Mouse (Mus musculus) heart, embryonic 16.5 days (tissue): ENCODE measurements around the gene Ctu1. TPM values are rescaled to one million over a fixed set of nuclear protein-coding genes. Genes with fewer than 3 reads are reported as not detected.

Source experiments
- ATAC-seq: fragments of 200-750 bp; cut with Nextera tagmentation; replicated peaks from 2 replicates; pipeline ENCODE4 v1.8.0; 2017; ENCODE audit warnings: moderate number of reproducible peaks; ENCODE audit not compliant: insufficient read depth, low FRiP score; ENCODE audit errors: extremely low read depth
- H3K27ac ChIP-seq: fragments of 300-500 bp; sonication (generic); 2 replicates; pipeline ENCODE4 v1.5.1; 2014; ENCODE audit warnings: mild to moderate bottlenecking, low read length, control low read depth, moderate library complexity
- H3K27me3 ChIP-seq: fragments of 300-500 bp; sonication (generic); 2 replicates; pipeline ENCODE4 v1.6.1; 2014; ENCODE audit warnings: low read length, mixed read lengths; ENCODE audit not compliant: control insufficient read depth, insufficient read depth
- H3K36me3 ChIP-seq: fragments of 300-500 bp; sonication (generic); 2 replicates; pipeline ENCODE4 v1.6.1; 2014; ENCODE audit not compliant: control insufficient read depth, insufficient read depth
- H3K4me1 ChIP-seq: fragments of 300-500 bp; sonication (generic); 2 replicates; pipeline ENCODE4 v1.6.1; 2014; ENCODE audit warnings: low read length, mixed read lengths; ENCODE audit not compliant: control insufficient read depth, insufficient read depth
- H3K4me2 ChIP-seq: fragments of 300-500 bp; sonication (generic); 2 replicates; pipeline ENCODE4 v1.6.1; 2014; ENCODE audit warnings: low read depth, mild to moderate bottlenecking, control low read depth, low read length
- H3K4me3 ChIP-seq: fragments of 300-500 bp; sonication (generic); 2 replicates; pipeline ENCODE4 v1.5.1; 2014; ENCODE audit warnings: mild to moderate bottlenecking, control low read depth, low read length
- H3K9ac ChIP-seq: fragments of 300-500 bp; sonication (generic); 2 replicates; pipeline ENCODE4 v1.6.1; 2014; ENCODE audit warnings: low read length, control low read depth
- H3K9me3 ChIP-seq: fragments of 300-500 bp; sonication (generic); replicated peaks from 2 replicates; pipeline ENCODE4 v1.6.1; 2016; ENCODE audit warnings: low read length; ENCODE audit not compliant: control insufficient read depth
- WGBS: fragments of 180-500 bp; shearing (Covaris S2); extraction: QIAGEN DNeasy Blood & Tissue Kit; methylation state at CpG from one replicate; pipeline ENCODE4 v1.1.7; 2014; 5-methylcytosine and 5-hydroxymethylcytosine counted together
- polyA plus RNA-seq: library from polyadenylated mRNA; unstranded; fragments of >200 nt; fragmentation: Nextera tagmentation; extraction: Ambion mirVana; gene quantifications from 2 replicates; pipeline ENCODE4 v1.2.1, GENCODE M21; 2015

The Ctu1 gene
- polyA plus RNA-seq = 7.2 and 7.6 TPM in 2 replicates

GRCm38 (mm10) chr7:43671809-43672580, at the start of gene Ctu1:
Gene Ctu1 (plus strand): TSS chr7:43672016.
- ATAC-seq = peak; percentile 97
- peak within 1 kb of the TSS; percentile 64 for H3K27ac ChIP-seq
- H3K4me3 ChIP-seq = peak within 1 kb of the TSS; percentile 76
- peaks cover 21% of the 10 kb centered on the region for H3K36me3 ChIP-seq
- peak within 1 kb of the TSS; percentile 92 for H3K9ac ChIP-seq
- H3K9me3 ChIP-seq = no peaks in the 10 kb centered on the region
- H3K27me3 ChIP-seq = no peaks in the 10 kb centered on the region
- peak within 1 kb of the TSS; percentile 91 for H3K4me2 ChIP-seq
- WGBS = under 1% methylated on average over 26 of the region's 26 CpGs
- peaks cover 7% of the 10 kb centered on the region for H3K4me1 ChIP-seq

- Histone ChIP-seq H3K27me3 (no peaks in the 10 kb centered on the region), H3K9me3 (no peaks in the 10 kb centered on the region), H3K9ac (no peak overlapping the region), H3K4me3 (no peak overlapping the region), H3K27ac (no peak overlapping the region), H3K36me3 (no peaks in the 10 kb centered on the region), H3K4me1 (no peaks in the 10 kb centered on the region), H3K4me2 (no peak overlapping the region)
- WGBS = 68% methylated on average over 7 of the region's 7 CpGs
- ATAC-seq = no peak
Measured at GRCm38 (mm10) chr7:43622927-43623326, 48.9 kb upstream of the Ctu1 start.

GRCm38 (mm10) chr7:43623819-43624218, 48.0 kb upstream of the Ctu1 start:
- no peaks in the 10 kb centered on the region for H3K36me3 ChIP-seq
- H3K9me3 ChIP-seq = no peaks in the 10 kb centered on the region
- no peak overlapping the region for H3K4me3 ChIP-seq
- H3K27me3 ChIP-seq = no peaks in the 10 kb centered on the region
- no peak overlapping the region for H3K4me2 ChIP-seq
- WGBS = 16% methylated on average over 10 of the region's 10 CpGs
- ATAC-seq = no peak
- no peaks in the 10 kb centered on the region for H3K4me1 ChIP-seq
- no peak overlapping the region for H3K27ac ChIP-seq
- H3K9ac ChIP-seq = no peak overlapping the region

GRCm38 (mm10) chr7:43625065-43625464, 46.8 kb upstream of the Ctu1 start:
- no peak overlapping the region for H3K4me2 ChIP-seq
- no peak overlapping the region for H3K27ac ChIP-seq
- WGBS = 45% methylated on average over 2 of the region's 3 CpGs
- no peaks in the 10 kb centered on the region for H3K4me1 ChIP-seq
- H3K9ac ChIP-seq = no peak overlapping the region
- no peak for ATAC-seq
- H3K4me3 ChIP-seq = no peak overlapping the region
- no peaks in the 10 kb centered on the region for H3K27me3 ChIP-seq
- H3K9me3 ChIP-seq = no peaks in the 10 kb centered on the region
- no peaks in the 10 kb centered on the region for H3K36me3 ChIP-seq

- Histone ChIP-seq H3K9ac (no peak overlapping the region), H3K36me3 (no peaks in the 10 kb centered on the region), H3K4me1 (no peaks in the 10 kb centered on the region), H3K27ac (no peak overlapping the region), H3K4me2 (no peak overlapping the region), H3K9me3 (no peaks in the 10 kb centered on the region), H3K4me3 (no peak overlapping the region), H3K27me3 (no peaks in the 10 kb centered on the region)
- no peak for ATAC-seq
- 78% methylated on average over 8 of the region's 8 CpGs for WGBS
Measured at GRCm38 (mm10) chr7:43625794-43626422, 45.9 kb upstream of the Ctu1 start.

DNA sequence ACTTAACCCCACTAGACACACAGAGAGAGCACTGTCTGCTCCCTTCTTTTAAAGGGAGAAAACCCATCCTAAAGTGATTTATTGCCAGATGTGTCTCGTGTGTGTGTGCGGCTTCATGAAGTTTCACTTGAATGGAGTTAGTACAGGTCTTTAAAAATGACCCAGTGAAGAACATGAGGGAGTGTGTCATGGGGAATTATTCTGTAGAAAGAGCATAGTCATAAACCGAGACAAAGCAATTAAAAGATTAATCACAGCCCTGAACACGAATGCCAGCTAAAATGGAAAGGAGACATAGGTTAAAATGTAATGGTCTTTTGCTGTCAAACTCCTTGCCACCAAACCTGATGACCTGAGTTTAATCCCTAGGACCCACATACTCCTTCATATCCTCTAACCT, 37.9 kb upstream of the Ctu1 start:
- Histone ChIP-seq H3K9ac (no peak overlapping the region), H3K4me1 (no peaks in the 10 kb centered on the region), H3K9me3 (no peaks in the 10 kb centered on the region), H3K36me3 (no peaks in the 10 kb centered on the region), H3K27ac (no peak overlapping the region), H3K27me3 (no peaks in the 10 kb centered on the region), H3K4me3 (no peak overlapping the region), H3K4me2 (no peak overlapping the region)
- 67% methylated on average over 4 of the region's 4 CpGs for WGBS
- ATAC-seq = no peak

GRCm38 (mm10) chr7:43634500-43634899, 37.3 kb upstream of the Ctu1 start, which contains the start of gene Ceacam18:
Gene Ceacam18 (plus strand): TSS chr7:43634707.
- no peak for ATAC-seq
- Histone ChIP-seq H3K36me3 (no peaks in the 10 kb centered on the region), H3K9me3 (no peaks in the 10 kb centered on the region), H3K4me2 (no peak within 1 kb of the TSS), H3K27ac (no peak within 1 kb of the TSS), H3K4me1 (no peaks in the 10 kb centered on the region), H3K4me3 (no peak within 1 kb of the TSS), H3K27me3 (no peaks in the 10 kb centered on the region), H3K9ac (no peak within 1 kb of the TSS)
- WGBS = 54% methylated on average over 6 of the region's 6 CpGs

DNA sequence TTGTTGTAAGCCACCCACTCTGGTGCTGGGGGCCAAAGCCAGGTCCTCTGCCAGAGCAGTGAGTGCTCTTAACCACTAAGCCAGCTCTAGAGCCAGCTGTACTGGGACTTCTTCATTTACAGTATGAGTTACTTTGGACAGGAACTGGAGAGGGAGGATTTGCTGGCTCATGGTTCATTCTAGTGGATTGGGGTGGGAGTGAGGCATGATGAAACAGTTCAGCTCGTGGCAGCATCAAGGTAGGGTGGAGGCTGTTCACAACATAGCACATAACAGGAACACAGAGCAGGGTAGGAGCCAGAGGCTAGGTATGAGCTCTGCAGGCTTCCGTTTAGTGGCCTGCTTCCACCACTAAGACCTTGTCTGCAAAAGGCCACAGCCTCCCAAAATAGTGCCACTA, 35.6 kb upstream of the Ctu1 start:
- H3K27me3 ChIP-seq = no peaks in the 10 kb centered on the region
- no peak overlapping the region for H3K4me2 ChIP-seq
- no peak for ATAC-seq
- H3K36me3 ChIP-seq = no peaks in the 10 kb centered on the region
- 52% methylated on average over 2 of the region's 2 CpGs for WGBS
- H3K9me3 ChIP-seq = no peaks in the 10 kb centered on the region
- no peaks in the 10 kb centered on the region for H3K4me1 ChIP-seq
- H3K27ac ChIP-seq = no peak overlapping the region
- no peak overlapping the region for H3K4me3 ChIP-seq
- H3K9ac ChIP-seq = no peak overlapping the region

DNA sequence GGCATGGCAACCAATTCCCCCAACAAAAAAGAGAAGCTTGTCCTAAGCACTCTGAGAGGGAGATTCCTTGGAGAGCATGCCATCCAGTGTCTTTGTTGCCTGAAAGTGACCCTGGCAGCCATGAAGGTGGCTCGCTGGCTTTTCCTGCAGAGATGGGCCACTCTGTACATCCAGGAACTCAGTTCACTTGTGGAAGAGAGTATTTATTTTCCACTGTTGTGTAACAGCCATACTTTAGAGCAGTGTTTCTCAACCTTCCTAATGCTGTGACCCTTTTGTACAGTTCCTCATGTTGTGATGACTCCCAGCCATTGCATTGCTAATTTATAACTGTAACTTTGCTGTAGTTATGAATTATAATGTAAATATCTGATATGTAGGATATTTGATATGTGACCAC, 34.7 kb upstream of the Ctu1 start:
- 88% methylated on average over 1 of the region's 1 CpGs for WGBS

More for the DNA sequence above, 34.7 kb upstream of the Ctu1 start:
- no peak overlapping the region for H3K4me2 ChIP-seq
- ATAC-seq = no peak
- H3K36me3 ChIP-seq = no peaks in the 10 kb centered on the region
- H3K27me3 ChIP-seq = no peaks in the 10 kb centered on the region
- no peak overlapping the region for H3K9ac ChIP-seq
- no peaks in the 10 kb centered on the region for H3K4me1 ChIP-seq
- no peak overlapping the region for H3K4me3 ChIP-seq
- no peak overlapping the region for H3K27ac ChIP-seq
- H3K9me3 ChIP-seq = no peaks in the 10 kb centered on the region
